8 mouse cellular contexts compared by ENCODE assay signal in genomic region chr5:51553671-51554070, GRCm38 (mm10). TPM values are rescaled to one million over a fixed set of nuclear protein-coding genes. Genes with fewer than 3 reads are reported as not detected.
DNase-seq lines count a peak whose midpoint lies in the region; ATAC-seq and TF ChIP-seq lines count a peak whose summit lies in the region.

No protein-coding gene starts in this region.

- DNase-seq in 3134 (ENCODE audit: extremely low read depth, insufficient read length, low spot score): peak; percentile 61
- peak; percentile 58 for DNase-seq in embryonic facial prominence, embryonic 10.5 days (ENCODE audit: low spot score)
- peak; percentile 67 to 69 for DNase-seq in heart, adult 9 months (ENCODE audit: low spot score in 2 of 2)
- DNase-seq in kidney, adult 2 months: peak; percentile 91
- DNase-seq in ovary, postnatal 14 days (ENCODE audit: low spot score): no peak

- peak overlapping the region; percentile 42 for H3K4me2 ChIP-seq in liver, embryonic 16.5 days (ENCODE audit: low read depth, low read length)
- H3K4me2 ChIP-seq in neural tube, embryonic 12.5 days (replicated peaks): peak overlapping the region; percentile 71

- peak overlapping the region; percentile 65 for H3K4me3 ChIP-seq in embryonic facial prominence, embryonic 10.5 days
- H3K4me3 ChIP-seq in kidney, adult 2 months (ENCODE audit: insufficient read depth, low read depth, low read length): peak overlapping the region; percentile 62
- peak overlapping the region; percentile 54 for H3K4me3 ChIP-seq in liver, embryonic 16.5 days (ENCODE audit: low read depth, low read length)
- peak overlapping the region; percentile 41; the same call in 1 of the 2 replicates for H3K4me3 ChIP-seq in neural tube, embryonic 12.5 days

- peaks cover 11% of the 10 kb centered on the region for H3K4me1 ChIP-seq in embryonic facial prominence, embryonic 10.5 days
- H3K4me1 ChIP-seq in kidney, adult 2 months (ENCODE audit: control insufficient read depth, insufficient read depth, low read length): peaks cover 18% of the 10 kb centered on the region; the same call in 1 of the 2 replicates
- no peaks in the 10 kb centered on the region for H3K4me1 ChIP-seq in liver, embryonic 16.5 days (ENCODE audit: control insufficient read depth, low read depth, low read length)
- H3K4me1 ChIP-seq in neural tube, embryonic 12.5 days: peaks cover 9% of the 10 kb centered on the region

- ATAC-seq in CD4-positive, CD25-positive, alpha-beta regulatory T cell, adult 4 months: peak; percentile 49
- peak; percentile 75 for ATAC-seq in liver, embryonic 16.5 days (ENCODE audit: low read depth)
- peak; percentile 65 for ATAC-seq in neural tube, embryonic 12.5 days (ENCODE audit: low FRiP score, low read depth)

- no peak overlapping the region for H3K9ac ChIP-seq in liver, embryonic 16.5 days (ENCODE audit: low read depth, low read length)
- no peak overlapping the region for H3K9ac ChIP-seq in neural tube, embryonic 12.5 days

- TF ChIP-seq CTCF in kidney, adult 2 months (conservative IDR thresholded peaks at IDR 0.05; ENCODE audit: insufficient read depth, insufficient read length, low read depth, low read length): no peak

- no peaks in the 10 kb centered on the region for H3K27me3 ChIP-seq in embryonic facial prominence, embryonic 10.5 days (replicated peaks; ENCODE audit: low read depth, poor library complexity, severe bottlenecking)
- H3K27me3 ChIP-seq in kidney, adult 2 months (replicated peaks; ENCODE audit: control insufficient read depth, insufficient read depth, low read length): no peaks in the 10 kb centered on the region
- H3K27me3 ChIP-seq in liver, embryonic 16.5 days (ENCODE audit: control insufficient read depth, insufficient read depth, low read depth, low read length): no peaks in the 10 kb centered on the region
- no peaks in the 10 kb centered on the region for H3K27me3 ChIP-seq in neural tube, embryonic 12.5 days (replicated peaks)

- no peaks in the 10 kb centered on the region for H3K36me3 ChIP-seq in embryonic facial prominence, embryonic 10.5 days (replicated peaks)
- no peaks in the 10 kb centered on the region for H3K36me3 ChIP-seq in kidney, adult 2 months (ENCODE audit: control insufficient read depth, insufficient read depth, low read length)
- H3K36me3 ChIP-seq in liver, embryonic 16.5 days (ENCODE audit: control insufficient read depth, insufficient read depth): no peaks in the 10 kb centered on the region
- H3K36me3 ChIP-seq in neural tube, embryonic 12.5 days: no peaks in the 10 kb centered on the region

- no peak overlapping the region for H3K27ac ChIP-seq in embryonic facial prominence, embryonic 10.5 days (replicated peaks)
- peak overlapping the region; percentile 54 for H3K27ac ChIP-seq in kidney, adult 2 months (ENCODE audit: insufficient read depth, low read depth, low read length)
- no peak overlapping the region for H3K27ac ChIP-seq in liver, embryonic 16.5 days (ENCODE audit: low read length)
- H3K27ac ChIP-seq in neural tube, embryonic 12.5 days: no peak overlapping the region

- peak; percentile 66 for TF ChIP-seq POLR2A in kidney, adult 2 months (IDR thresholded peaks at IDR 0.05; ENCODE audit: low read depth, low read length)

- 11% methylated on average over 5 of the region's 5 CpGs for WGBS in embryonic facial prominence, embryonic 10.5 days
- 6% methylated on average over 5 of the region's 5 CpGs for WGBS in kidney, adult 2 months
- 10% methylated on average over 5 of the region's 5 CpGs for WGBS in liver, embryonic 16.5 days (ENCODE audit: insufficient replicate concordance)
- WGBS in neural tube, embryonic 12.5 days: 4% methylated on average over 5 of the region's 5 CpGs

- H3K9me3 ChIP-seq in embryonic facial prominence, embryonic 10.5 days: no peaks in the 10 kb centered on the region
- H3K9me3 ChIP-seq in liver, embryonic 16.5 days (replicated peaks; ENCODE audit: control insufficient read depth, low read length): no peaks in the 10 kb centered on the region
- H3K9me3 ChIP-seq in neural tube, embryonic 12.5 days: no peaks in the 10 kb centered on the region

RNA-seq across cellular contexts. Expression of gene Ppargc1a, which starts 13.9 kb away (rescaled TPM):
- under 1 TPM in 1 of 2 experiments, not detected in 1; 0.46 TPM for polyA plus RNA-seq in CD4-positive, CD25-positive, alpha-beta regulatory T cell, adult 4 months (2017; shearing (Covaris generic))
- polyA plus RNA-seq in embryonic facial prominence, embryonic 10.5 days (2016; fragmentation: Nextera tagmentation; extraction: Ambion mirVana): 1.2 and 2.6 TPM in 2 replicates
- polyA plus RNA-seq in kidney, adult 2 months (2012; rRNA removed): 23.0 and 23.1 TPM in 2 replicates
- 3.5 and 4.3 TPM in 2 replicates for polyA plus RNA-seq in liver, embryonic 16.5 days (2015; fragmentation: Nextera tagmentation; extraction: Ambion mirVana)
- polyA plus RNA-seq in neural tube, embryonic 12.5 days (2016; fragmentation: Nextera tagmentation; extraction: Ambion mirVana): 3.8 and 4.2 TPM in 2 replicates
